Mouse (Mus musculus) hindbrain, embryonic 10.5 days (tissue): ENCODE data around the gene Pja2. TPM values are rescaled to one million over a fixed set of nuclear protein-coding genes. Genes with fewer than 3 reads are reported as not detected.
"Not testable (repeated sequence)": the region's sequence is repeated elsewhere in the genome, so short reads cannot be mapped to it uniquely, and the experiment has no call there.

Experiments used
- DNase-seq: peaks from one replicate; pipeline ENCODE4 v3.0.0-alpha.2; 2017; ENCODE audit warnings: low spot score
- H3K27ac ChIP-seq: fragments of 300-500 bp; sonication (generic); 2 replicates; pipeline ENCODE4 v1.5.1; 2016; ENCODE audit warnings: mild to moderate bottlenecking, moderate library complexity
- H3K27me3 ChIP-seq: fragments of 300-500 bp; sonication (generic); 2 replicates; pipeline ENCODE4 v1.6.1; 2016; ENCODE audit warnings: mild to moderate bottlenecking; ENCODE audit not compliant: poor library complexity, insufficient read depth, severe bottlenecking
- H3K36me3 ChIP-seq: fragments of 300-500 bp; sonication (generic); 2 replicates; pipeline ENCODE4 v1.6.1; 2016; ENCODE audit warnings: mild to moderate bottlenecking, moderate library complexity
- H3K4me1 ChIP-seq: fragments of 300-500 bp; sonication (generic); replicated peaks from 2 replicates; pipeline ENCODE4 v1.6.1; 2016; ENCODE audit warnings: mild to moderate bottlenecking
- H3K4me3 ChIP-seq: fragments of 300-500 bp; sonication (generic); 2 replicates; pipeline ENCODE4 v1.5.1; 2016; ENCODE audit warnings: mild to moderate bottlenecking, moderate library complexity
- H3K9me3 ChIP-seq: fragments of 300-500 bp; sonication (generic); 2 replicates; pipeline ENCODE4 v1.6.1; 2016; ENCODE audit warnings: mild to moderate bottlenecking, moderate library complexity
- WGBS: fragments of 180-500 bp; shearing (Covaris S2); methylation state at CpG from one replicate; pipeline ENCODE4 v1.1.7; 2016; 5-methylcytosine and 5-hydroxymethylcytosine counted together
- polyA plus RNA-seq: library from polyadenylated mRNA; unstranded; fragments of >200 nt; fragmentation: Nextera tagmentation; extraction: Ambion mirVana; gene quantifications from 2 replicates; pipeline ENCODE4 v1.2.1, GENCODE M21; 2016

The Pja2 gene
- polyA plus RNA-seq, 1 experiment from 2014 or later, result 61.1 TPM

DNA sequence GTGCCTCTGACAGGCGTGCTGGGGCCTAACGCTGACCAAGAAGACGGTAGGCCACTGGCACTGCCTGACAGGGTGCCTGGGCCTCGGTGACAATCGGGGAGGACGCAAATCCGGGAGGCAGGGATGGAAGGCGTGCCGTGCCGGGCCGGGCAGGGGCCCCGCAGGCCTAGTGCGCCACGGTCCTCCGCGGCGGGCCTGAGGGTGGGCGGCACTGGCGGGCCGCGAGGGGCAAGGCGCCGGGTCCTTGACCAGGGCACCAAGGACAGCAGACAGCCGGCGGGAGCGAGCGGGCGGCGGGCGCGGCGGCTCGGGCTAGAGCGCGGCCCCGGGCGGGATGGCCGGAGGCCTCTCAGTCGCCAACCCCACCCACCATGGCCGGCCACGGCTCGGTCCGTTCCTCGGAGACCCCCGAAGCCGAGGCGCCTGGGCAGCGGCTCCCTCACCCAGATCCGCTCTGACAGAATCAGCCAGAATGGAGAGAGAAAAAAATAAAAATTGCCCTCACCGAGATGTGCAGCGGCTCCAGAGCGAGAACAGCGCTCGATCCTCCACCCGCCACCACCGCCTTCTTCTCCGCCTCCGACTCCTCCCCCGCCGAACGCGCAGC, 322 bp downstream of the Pja2 start:
- no peaks in the 10 kb centered on the region for H3K27me3 ChIP-seq
- H3K27ac ChIP-seq, result peak overlapping the region; percentile 96
- peak overlapping the region; percentile 90 for H3K4me3 ChIP-seq
- no peaks in the 10 kb centered on the region for H3K36me3 ChIP-seq
- no peaks in the 10 kb centered on the region for H3K9me3 ChIP-seq
- peaks cover 17% of the 10 kb centered on the region for H3K4me1 ChIP-seq
- WGBS, result under 1% methylated on average over 62 of the region's 62 CpGs
- DNase-seq, result no peak

DNA sequence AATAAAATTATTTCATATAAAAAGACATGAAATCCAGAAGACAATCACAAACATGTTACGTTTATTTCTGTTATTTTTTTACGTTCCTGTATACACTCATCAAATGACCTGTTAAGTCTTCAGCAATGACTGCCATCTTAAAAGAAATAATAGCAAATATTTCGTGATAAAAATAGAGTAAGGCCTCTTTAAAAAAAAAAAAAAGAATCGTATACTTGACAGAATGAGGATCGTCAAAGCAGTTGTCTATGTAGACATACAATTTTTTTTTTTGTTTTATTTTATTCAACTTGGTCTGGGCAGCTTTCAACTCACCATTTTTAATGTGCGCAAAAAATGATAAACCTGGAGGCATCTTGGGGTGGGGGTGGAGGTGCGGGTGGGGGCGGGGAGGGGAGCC, 831 bp downstream of the Pja2 start:
- H3K27me3 ChIP-seq, result no peaks in the 10 kb centered on the region
- H3K9me3 ChIP-seq, result no peaks in the 10 kb centered on the region
- DNase-seq, result no peak
- H3K4me3 ChIP-seq, result peak overlapping the region; percentile 90
- peak overlapping the region; percentile 96 for H3K27ac ChIP-seq
- no peaks in the 10 kb centered on the region for H3K36me3 ChIP-seq
- WGBS, result 26% methylated on average over 8 of the region's 8 CpGs
- H3K4me1 ChIP-seq, result peaks cover 17% of the 10 kb centered on the region

DNA sequence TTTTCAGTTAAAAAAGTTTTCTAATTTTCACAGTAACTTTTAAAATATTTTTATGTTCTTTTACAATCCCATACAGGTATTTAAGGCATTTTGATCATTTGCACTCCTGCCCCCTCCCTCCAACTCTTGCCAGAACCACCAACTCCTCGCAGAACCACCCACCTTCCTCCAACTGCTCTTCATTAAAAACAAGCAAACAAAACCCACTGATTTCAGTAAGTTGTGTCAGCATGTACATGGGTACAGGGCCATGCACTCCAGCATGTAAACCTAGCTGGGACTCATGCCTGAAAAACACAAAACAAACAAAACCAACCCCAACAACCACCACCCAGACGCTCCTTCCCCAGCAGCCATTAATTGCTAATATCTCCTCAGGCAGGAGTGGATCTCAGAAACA, 7.2 kb downstream of the Pja2 start:
- Histone ChIP-seq H3K36me3 (peaks cover 9% of the 10 kb centered on the region), H3K9me3 (no peaks in the 10 kb centered on the region), H3K27ac (no peak overlapping the region), H3K4me3 (no peak overlapping the region), H3K4me1 (no peaks in the 10 kb centered on the region), H3K27me3 (no peaks in the 10 kb centered on the region)
- DNase-seq, result no peak
- 84% methylated on average over 2 of the region's 2 CpGs for WGBS

GRCm38 (mm10) chr17:64315428-64315827, 16.3 kb downstream of the Pja2 start:
- no peaks in the 10 kb centered on the region for H3K4me1 ChIP-seq
- H3K4me3 ChIP-seq, result no peak overlapping the region
- H3K9me3 ChIP-seq, result no peaks in the 10 kb centered on the region
- no peak for DNase-seq
- peaks cover 24% of the 10 kb centered on the region for H3K36me3 ChIP-seq
- no peak overlapping the region for H3K27ac ChIP-seq
- no peaks in the 10 kb centered on the region for H3K27me3 ChIP-seq

- 91% methylated on average over 1 of the region's 1 CpGs for WGBS
Observed at GRCm38 (mm10) chr17:64314523-64314922, 17.2 kb downstream of the Pja2 start.

GRCm38 (mm10) chr17:64297628-64298027, 34.1 kb downstream of the Pja2 start:
- Histone ChIP-seq H3K4me3 (no peak overlapping the region), H3K27ac (no peak overlapping the region), H3K36me3 (peaks cover 46% of the 10 kb centered on the region), H3K27me3 (no peaks in the 10 kb centered on the region), H3K9me3 (no peaks in the 10 kb centered on the region), H3K4me1 (no peaks in the 10 kb centered on the region)
- 88% methylated on average over 5 of the region's 5 CpGs for WGBS
- no peak for DNase-seq

More at GRCm38 (mm10) chr17:64314523-64314922, 17.2 kb downstream of the Pja2 start:
- not testable (repeated sequence) for DNase-seq, H3K27me3 ChIP-seq, H3K4me3 ChIP-seq, H3K27ac ChIP-seq, H3K4me1 ChIP-seq, H3K9me3 ChIP-seq
- H3K36me3 ChIP-seq, result peaks cover 26% of the 10 kb centered on the region

DNA sequence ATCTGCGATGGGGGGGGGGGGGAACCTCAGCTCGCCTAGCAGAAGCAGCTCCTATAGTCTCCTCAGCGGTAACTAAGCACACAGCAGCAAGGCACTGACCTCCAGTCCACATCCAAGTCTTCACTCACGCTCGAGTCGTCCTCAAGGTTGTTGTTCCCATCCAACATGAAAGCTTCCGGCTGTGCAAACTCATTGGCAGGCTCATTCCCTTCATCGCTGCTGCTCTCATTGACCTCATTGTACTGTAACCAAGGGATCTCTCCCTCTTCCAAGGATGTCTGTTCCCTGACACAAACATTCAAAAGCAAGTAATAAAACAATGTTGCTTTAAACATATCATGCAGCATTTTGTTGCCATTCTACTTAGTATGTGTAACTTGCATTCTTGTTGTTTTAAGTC, 39.0 kb downstream of the Pja2 start:
- Histone ChIP-seq H3K27me3 (no peaks in the 10 kb centered on the region), H3K4me3 (no peak overlapping the region), H3K36me3 (peaks cover 66% of the 10 kb centered on the region), H3K27ac (no peak overlapping the region), H3K4me1 (no peaks in the 10 kb centered on the region), H3K9me3 (no peaks in the 10 kb centered on the region)
- DNase-seq, result no peak
- WGBS, result 88% methylated on average over 8 of the region's 8 CpGs

- H3K4me1 ChIP-seq, result no peaks in the 10 kb centered on the region
- H3K27me3 ChIP-seq, result no peaks in the 10 kb centered on the region
- 46% methylated on average over 4 of the region's 4 CpGs for WGBS
- no peaks in the 10 kb centered on the region for H3K9me3 ChIP-seq
- no peak for DNase-seq
- peaks cover 79% of the 10 kb centered on the region for H3K36me3 ChIP-seq
- no peak overlapping the region for H3K27ac ChIP-seq
- H3K4me3 ChIP-seq, result no peak overlapping the region
Observed at GRCm38 (mm10) chr17:64289684-64290083, 42.0 kb downstream of the Pja2 start.

- peaks cover 80% of the 10 kb centered on the region for H3K36me3 ChIP-seq
- H3K4me1 ChIP-seq, result no peaks in the 10 kb centered on the region
- H3K4me3 ChIP-seq, result no peak overlapping the region
- H3K27ac ChIP-seq, result no peak overlapping the region
- H3K9me3 ChIP-seq, result no peaks in the 10 kb centered on the region
- no peak for DNase-seq
- 89% methylated on average over 7 of the region's 7 CpGs for WGBS
- H3K27me3 ChIP-seq, result no peaks in the 10 kb centered on the region
Observed at GRCm38 (mm10) chr17:64288000-64288399, 43.7 kb downstream of the Pja2 start.

DNA sequence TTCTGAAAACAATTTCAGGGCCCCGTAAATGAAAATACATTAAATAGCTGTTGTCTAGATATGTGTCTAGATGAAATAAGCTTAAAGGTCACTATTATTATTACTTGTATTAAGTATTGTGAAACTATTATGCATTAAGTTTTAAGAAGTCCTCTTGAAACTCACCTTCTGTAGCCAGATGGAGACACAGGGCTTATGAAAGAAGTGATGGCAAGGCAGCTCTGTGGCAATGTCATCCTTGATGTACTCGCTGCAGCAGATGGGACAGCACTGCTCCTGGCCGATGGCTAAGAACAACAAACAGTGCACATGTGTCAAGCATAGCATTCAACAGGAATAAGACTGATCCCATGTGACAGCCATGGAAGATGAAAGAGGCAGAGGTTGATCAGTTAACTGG, 44.9 kb downstream of the Pja2 start:
- no peaks in the 10 kb centered on the region for H3K9me3 ChIP-seq
- no peak overlapping the region for H3K27ac ChIP-seq
- no peak for DNase-seq
- peaks cover 81% of the 10 kb centered on the region for H3K36me3 ChIP-seq
- H3K4me3 ChIP-seq, result no peak overlapping the region
- no peaks in the 10 kb centered on the region for H3K4me1 ChIP-seq
- 81% methylated on average over 3 of the region's 3 CpGs for WGBS
- H3K27me3 ChIP-seq, result no peaks in the 10 kb centered on the region

DNA sequence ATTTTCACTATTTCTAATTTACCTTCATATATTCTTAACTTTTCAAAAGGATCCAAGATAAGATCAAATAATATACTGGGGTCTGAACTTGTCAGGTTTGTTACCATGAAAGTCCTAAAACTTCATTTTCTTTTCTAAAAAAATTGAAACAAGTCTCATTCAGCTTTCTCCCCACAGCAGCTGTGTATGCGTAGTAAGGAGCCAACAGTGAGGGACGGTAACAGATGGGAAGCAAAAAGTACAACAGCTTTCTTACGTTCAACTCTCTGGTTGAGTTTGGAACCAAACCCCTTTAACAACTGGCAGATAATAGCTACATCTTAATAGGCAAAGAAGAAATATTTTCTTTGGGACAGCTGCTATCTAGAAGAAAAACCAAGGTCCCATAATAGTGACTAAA, 50.3 kb downstream of the Pja2 start:
- 86% methylated on average over 3 of the region's 3 CpGs for WGBS
- peaks cover 66% of the 10 kb centered on the region for H3K36me3 ChIP-seq
- not testable (repeated sequence) for DNase-seq, H3K4me1 ChIP-seq, H3K27me3 ChIP-seq, H3K4me3 ChIP-seq, H3K27ac ChIP-seq, H3K9me3 ChIP-seq

GRCm38 (mm10) chr17:64277649-64278212, 54.0 kb downstream of the Pja2 start:
- WGBS, result 84% methylated on average over 9 of the region's 9 CpGs
- H3K27me3 ChIP-seq, result no peaks in the 10 kb centered on the region
- DNase-seq, result no peak

GRCm38 (mm10) chr17:64276666-64277065, 55.0 kb downstream of the Pja2 start:
- no peaks in the 10 kb centered on the region for H3K9me3 ChIP-seq
- DNase-seq, result no peak
- H3K27me3 ChIP-seq, result no peaks in the 10 kb centered on the region
- H3K4me3 ChIP-seq, result no peak overlapping the region
- WGBS, result 82% methylated on average over 5 of the region's 5 CpGs
- H3K4me1 ChIP-seq, result no peaks in the 10 kb centered on the region
- no peak overlapping the region for H3K27ac ChIP-seq
- H3K36me3 ChIP-seq, result peaks cover 25% of the 10 kb centered on the region

More at GRCm38 (mm10) chr17:64277649-64278212, 54.0 kb downstream of the Pja2 start:
- no peaks in the 10 kb centered on the region for H3K9me3 ChIP-seq
- no peak overlapping the region for H3K4me3 ChIP-seq
- peaks cover 31% of the 10 kb centered on the region for H3K36me3 ChIP-seq
- H3K27ac ChIP-seq, result no peak overlapping the region
- H3K4me1 ChIP-seq, result no peaks in the 10 kb centered on the region

DNA sequence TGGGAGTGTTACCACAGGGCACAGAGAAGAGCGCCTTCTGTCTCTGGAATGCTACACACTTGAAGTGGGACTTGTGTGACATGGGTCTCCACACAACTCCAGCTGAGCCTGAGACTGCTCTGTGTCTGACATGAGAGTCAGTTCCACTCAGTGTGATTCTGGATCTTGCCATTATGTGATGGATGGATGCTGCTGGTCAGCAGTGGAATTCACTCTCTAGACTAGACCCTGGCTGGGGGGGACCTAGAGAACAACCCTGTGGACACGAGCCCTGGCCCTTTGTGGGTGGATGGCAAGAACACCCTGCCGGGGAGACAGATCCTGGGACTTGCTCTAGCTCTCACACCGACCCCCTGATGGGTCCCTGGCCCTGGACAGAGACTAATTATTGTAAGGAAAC, 56.5 kb downstream of the Pja2 start:
- H3K4me3 ChIP-seq, result no peak overlapping the region
- no peak for DNase-seq
- H3K36me3 ChIP-seq, result peaks cover 23% of the 10 kb centered on the region
- H3K27me3 ChIP-seq, result no peaks in the 10 kb centered on the region
- no peaks in the 10 kb centered on the region for H3K9me3 ChIP-seq
- WGBS, result 86% methylated on average over 4 of the region's 4 CpGs
- H3K4me1 ChIP-seq, result no peaks in the 10 kb centered on the region
- no peak overlapping the region for H3K27ac ChIP-seq
